Mouse (Mus musculus): ENCODE measurements around the gene Csf1.

GRCm38 (mm10) chr3:107748260-107748955, 11.9 kb downstream of the Csf1 start:
- no peak for TF ChIP-seq GATA1 (IDR thresholded peaks at IDR 0.05; ENCODE audit: borderline replicate concordance, low read length)
- no peak for TF ChIP-seq FLI1 (IDR thresholded peaks at IDR 0.05; ENCODE audit: low read length)
